Mouse (Mus musculus) small intestine, adult 2 months (tissue): ENCODE measurements at regions not wholly inside any gene's neighbourhood (a gene's known extent, or its start where the extent isn't known, plus 50 kb on each side); places are given as distances from the start of the nearest gene placed in this dataset.

Source experiments
- H3K27ac ChIP-seq: fragments of 200-500 bp; 2 replicates; pipeline ENCODE4 v1.5.1; 2012; ENCODE audit warnings: low read depth, low read length, control low read depth, inconsistent platforms; ENCODE audit not compliant: insufficient read depth
- H3K27me3 ChIP-seq: fragments of 200-500 bp; 2 replicates; pipeline ENCODE4 v1.6.1; 2012; ENCODE audit warnings: mild to moderate bottlenecking, moderate library complexity, low read length, inconsistent platforms; ENCODE audit not compliant: control insufficient read depth, insufficient read depth
- H3K36me3 ChIP-seq: fragments of 200-500 bp; 2 replicates; pipeline ENCODE4 v1.6.1; 2012; ENCODE audit warnings: mild to moderate bottlenecking, low read length, control low read depth, inconsistent platforms; ENCODE audit not compliant: control insufficient read depth, insufficient read depth
- H3K4me1 ChIP-seq: fragments of 200-500 bp; 2 replicates; pipeline ENCODE4 v1.6.1; 2012; ENCODE audit warnings: low read length, inconsistent platforms, mixed read lengths; ENCODE audit not compliant: control insufficient read depth, insufficient read depth, insufficient read length
- H3K4me3 ChIP-seq: fragments of 200-500 bp; 2 replicates; pipeline ENCODE4 v1.5.1; 2012; ENCODE audit warnings: low read depth, mild to moderate bottlenecking, control low read depth, inconsistent platforms, low read length, moderate library complexity
- CTCF ChIP-seq: fragments of 200-500 bp; IDR thresholded peaks from 2 replicates; pipeline ENCODE4 v1.5.1; 2012; ENCODE audit warnings: low read depth, mild to moderate bottlenecking, control low read depth, inconsistent platforms, low read length, moderate library complexity, mixed read lengths; ENCODE audit not compliant: insufficient replicate concordance, insufficient read length; ENCODE audit errors: extremely low read depth
- POLR2A ChIP-seq: fragments of 200-500 bp; IDR thresholded peaks from 2 replicates; pipeline ENCODE4 v1.6.1; 2012; ENCODE audit warnings: low read depth, mild to moderate bottlenecking, control low read depth, inconsistent platforms, low read length, moderate library complexity
- WGBS: fragments of 180-500 bp; shearing (Covaris S2); methylation state at CpG from one replicate; pipeline ENCODE4 v1.1.7; 2018; 5-methylcytosine and 5-hydroxymethylcytosine counted together

- TF ChIP-seq POLR2A (no peak), CTCF (no peak)
- WGBS, result 94% methylated on average over 5 of the region's 5 CpGs
- H3K36me3 ChIP-seq, result no peaks in the 10 kb centered on the region
These were observed 58.0 kb upstream of the Abhd2 start for GRCm38 (mm10) chr7:79215001-79215400.

DNA sequence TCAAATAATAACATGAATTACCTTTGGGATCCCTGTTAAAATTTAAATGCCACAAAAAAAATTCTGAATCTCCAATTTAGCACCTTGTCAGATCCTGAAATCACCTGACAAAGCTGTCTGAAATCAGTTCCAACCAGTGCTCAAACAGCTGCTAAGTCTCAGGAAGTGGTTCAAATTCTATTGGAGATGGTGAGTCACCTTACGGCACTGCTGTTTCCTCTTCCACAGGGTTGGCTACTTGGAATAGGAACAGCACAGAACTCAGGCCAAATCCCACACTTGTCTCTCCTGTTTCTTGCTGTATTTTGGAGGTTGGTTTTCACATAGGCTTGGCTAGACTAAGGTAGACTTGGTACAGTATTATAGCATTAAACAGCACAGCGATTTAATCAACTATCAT, 55.8 kb upstream of the Abhd2 start:
- WGBS, result 89% methylated on average over 2 of the region's 2 CpGs
- TF ChIP-seq POLR2A (no peak), CTCF (no peak)
- Histone ChIP-seq H3K27me3 (no peaks in the 10 kb centered on the region), H3K4me1 (no peaks in the 10 kb centered on the region), H3K36me3 (no peaks in the 10 kb centered on the region), H3K4me3 (no peak overlapping the region), H3K27ac (no peak overlapping the region)

More at GRCm38 (mm10) chr7:79215001-79215400, 58.0 kb upstream of the Abhd2 start:
- no peak overlapping the region for H3K27ac ChIP-seq
- H3K4me3 ChIP-seq, result no peak overlapping the region
- H3K4me1 ChIP-seq, result peaks cover 4% of the 10 kb centered on the region
- H3K27me3 ChIP-seq, result no peaks in the 10 kb centered on the region

- WGBS, result 86% methylated on average over 9 of the region's 9 CpGs
These were observed 50.2 kb upstream of the Abhd2 start for GRCm38 (mm10) chr7:79222626-79223335.

More at GRCm38 (mm10) chr7:79222626-79223335, 50.2 kb upstream of the Abhd2 start:
- Histone ChIP-seq H3K4me3 (no peak overlapping the region), H3K4me1 (peaks cover 8% of the 10 kb centered on the region; the same call in 1 of the 2 replicates), H3K27ac (no peak overlapping the region), H3K27me3 (no peaks in the 10 kb centered on the region), H3K36me3 (no peaks in the 10 kb centered on the region)
- TF ChIP-seq CTCF (no peak), POLR2A (no peak)
